Mouse (Mus musculus): ENCODE results near the gene Cacng4.

Cacng4 gene

GRCm38 (mm10) chr11:107714368-107714767 is 80.0 kb downstream of the Cacng4 start:
- no peak for DNase-seq

GRCm38 (mm10) chr11:107710379-107710778 is 84.0 kb downstream of the Cacng4 start:
- DNase-seq = no peak

GRCm38 (mm10) chr11:107707897-107708610 is 86.3 kb downstream of the Cacng4 start:
- DNase-seq = no peak

GRCm38 (mm10) chr11:107705476-107706074 is 88.8 kb downstream of the Cacng4 start:
- DNase-seq = peak; percentile 69

GRCm38 (mm10) chr11:107705060-107705459 is 89.3 kb downstream of the Cacng4 start:
- DNase-seq = no peak

GRCm38 (mm10) chr11:107703272-107704134 is 90.9 kb downstream of the Cacng4 start:
- no peak for DNase-seq

GRCm38 (mm10) chr11:107699967-107700366 is 94.4 kb downstream of the Cacng4 start:
- DNase-seq = no peak

- DNase-seq = no peak
Measured at GRCm38 (mm10) chr11:107693338-107693737, 101.0 kb downstream of the Cacng4 start.

GRCm38 (mm10) chr11:107691569-107691968 is 102.8 kb downstream of the Cacng4 start:
- DNase-seq = no peak

- no peak for DNase-seq
Measured at GRCm38 (mm10) chr11:107688480-107688879, 105.9 kb downstream of the Cacng4 start.

- no peak for DNase-seq
Measured at GRCm38 (mm10) chr11:107686290-107686689, 108.1 kb downstream of the Cacng4 start.

- no peak for DNase-seq
Measured at GRCm38 (mm10) chr11:107683544-107684465, 110.6 kb downstream of the Cacng4 start.

GRCm38 (mm10) chr11:107682694-107683355 is 111.5 kb downstream of the Cacng4 start:
- DNase-seq = no peak
